Mouse (Mus musculus) gastrocnemius, adult 8-10 months (tissue): ENCODE data around the gene Oas3. TPM values are rescaled to one million over a fixed set of nuclear protein-coding genes. Genes with fewer than 3 reads are reported as not detected.
"Not testable (repeated sequence)": the region's sequence is repeated elsewhere in the genome, so short reads cannot be mapped to it uniquely, and the experiment has no call there.

Experiments used
- DNase-seq, 2 experiments: peaks; one replicate each; pipeline ENCODE4 v3.0.0; 2022; ENCODE audit warnings: low spot score in 2 of 2
- total RNA-seq, 4 experiments: library from RNA; stranded (reverse); gene quantifications; 2 replicates each; pipeline ENCODE4 v1.2.4; 2022

Oas3 gene
- not detected for total RNA-seq

GRCm38 (mm10) chr5:120777478-120777877, at the start of gene Oas3:
Oas3 (minus strand) TSS chr5:120777661.
- no peak for DNase-seq

- DNase-seq, result no peak
Observed at GRCm38 (mm10) chr5:120818999-120819398, 41.5 kb upstream of the Oas3 start.

GRCm38 (mm10) chr5:120815949-120816348, 38.5 kb upstream of the Oas3 start:
- DNase-seq, result no peak

GRCm38 (mm10) chr5:120813023-120813422, 35.6 kb upstream of the Oas3 start:
- DNase-seq, result no peak

GRCm38 (mm10) chr5:120811951-120812819, 34.7 kb upstream of the Oas3 start, which contains the start of gene Oas1c:
Oas1c (minus strand) TSS chr5:120812514.
- DNase-seq, result peak; percentile 65 to 67

- DNase-seq, result no peak
Observed at GRCm38 (mm10) chr5:120809171-120809570, 31.7 kb upstream of the Oas3 start.

- no peak for DNase-seq
Observed at GRCm38 (mm10) chr5:120806458-120806857, 29.0 kb upstream of the Oas3 start.

- DNase-seq, result no peak
Observed at GRCm38 (mm10) chr5:120803596-120803995, 26.1 kb upstream of the Oas3 start.

- not testable (repeated sequence) for DNase-seq
Observed at GRCm38 (mm10) chr5:120798943-120799342, 21.5 kb upstream of the Oas3 start.

GRCm38 (mm10) chr5:120798147-120798546, 20.7 kb upstream of the Oas3 start:
- not testable (repeated sequence) for DNase-seq

GRCm38 (mm10) chr5:120795480-120796034, 18.1 kb upstream of the Oas3 start, which contains the start of gene Oas1e:
Oas1e (minus strand) TSS chr5:120795530.
- not testable (repeated sequence) for DNase-seq

GRCm38 (mm10) chr5:120793043-120793442, 15.6 kb upstream of the Oas3 start:
- peak; percentile 10 to 18 for DNase-seq

GRCm38 (mm10) chr5:120787042-120787441, 9.6 kb upstream of the Oas3 start:
- DNase-seq, result no peak

GRCm38 (mm10) chr5:120782446-120782845, 5.0 kb upstream of the Oas3 start:
- no peak for DNase-seq

GRCm38 (mm10) chr5:120781646-120782045, 4.2 kb upstream of the Oas3 start:
- DNase-seq, result no peak

- no peak for DNase-seq
Observed at GRCm38 (mm10) chr5:120779922-120780321, 2.5 kb upstream of the Oas3 start.

- no peak for DNase-seq
Observed at GRCm38 (mm10) chr5:120778941-120779340, 1.5 kb upstream of the Oas3 start.

GRCm38 (mm10) chr5:120776801-120777200, 660 bp downstream of the Oas3 start:
- DNase-seq, result no peak

GRCm38 (mm10) chr5:120775287-120775985, 2.0 kb downstream of the Oas3 start:
- DNase-seq, result no peak

GRCm38 (mm10) chr5:120769396-120769795, 8.1 kb downstream of the Oas3 start:
- no peak for DNase-seq

- no peak for DNase-seq
Observed at GRCm38 (mm10) chr5:120765010-120765409, 12.5 kb downstream of the Oas3 start.

GRCm38 (mm10) chr5:120761901-120762300, 15.6 kb downstream of the Oas3 start:
- no peak for DNase-seq
